Mouse (Mus musculus) cerebellum, postnatal 36 days (tissue): ENCODE data around the gene Smchd1.
A peak's percentile ranks its signal among the peaks of the same experiment; 100 is the strongest.
"Not testable (repeated sequence)": the region's sequence is repeated elsewhere in the genome, so short reads cannot be mapped to it uniquely, and the experiment has no call there.

ENCODE experiments used
- DNase-seq, 2 experiments: peaks; one replicate each; pipeline ENCODE4 v3.0.0; 2021 to 2022; ENCODE audit warnings: mixed read lengths in 2 of 2

Smchd1 gene

GRCm38 (mm10) chr17:71474762-71475704 is at the start of gene Smchd1:
Gene Smchd1, minus strand, starts transcription at chr17:71475343.
- DNase-seq, result peak; percentile 89 to 94

DNA sequence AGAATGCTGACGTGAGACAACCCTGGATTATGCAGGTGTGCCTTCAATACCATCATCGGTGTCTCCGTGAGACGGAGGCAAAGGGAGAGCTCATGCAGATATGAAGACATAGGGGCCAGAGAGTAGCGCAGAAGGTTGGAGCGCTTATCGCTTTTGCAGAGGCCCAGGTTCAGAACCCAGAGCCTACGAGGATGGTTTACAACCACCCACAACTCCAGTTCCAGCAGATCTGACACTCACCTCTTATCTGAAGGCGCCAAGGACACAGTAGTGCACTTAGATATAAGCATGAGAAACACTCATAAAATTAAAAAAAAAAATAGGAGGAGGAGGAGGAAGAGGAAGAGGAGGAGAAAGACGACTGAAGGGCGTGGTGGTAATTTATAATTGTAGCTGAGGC is 35.2 kb upstream of the Smchd1 start:
- no peak for DNase-seq

DNA sequence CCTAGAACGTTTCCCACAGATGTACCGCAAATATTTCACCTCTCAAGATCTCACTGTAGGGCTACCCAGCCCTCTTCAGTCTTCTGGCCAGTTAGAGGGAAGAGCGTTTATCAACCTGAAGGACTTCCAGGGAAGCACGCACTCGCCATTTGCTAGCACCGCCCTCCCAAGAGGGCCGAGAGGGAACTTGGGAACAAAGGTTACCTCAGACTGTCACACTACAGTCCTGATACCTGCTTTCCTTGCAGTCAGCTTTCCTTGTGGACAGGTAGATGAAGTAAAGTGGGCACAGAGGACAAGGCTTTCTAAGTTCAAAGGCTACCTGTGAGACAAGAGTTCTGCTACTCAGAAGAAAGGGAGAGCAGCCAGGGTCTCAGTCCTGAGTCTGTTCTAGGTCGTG is 31.7 kb upstream of the Smchd1 start:
- DNase-seq, result no peak

- no peak for DNase-seq
Measured at GRCm38 (mm10) chr17:71495784-71496183, 20.6 kb upstream of the Smchd1 start.

DNA sequence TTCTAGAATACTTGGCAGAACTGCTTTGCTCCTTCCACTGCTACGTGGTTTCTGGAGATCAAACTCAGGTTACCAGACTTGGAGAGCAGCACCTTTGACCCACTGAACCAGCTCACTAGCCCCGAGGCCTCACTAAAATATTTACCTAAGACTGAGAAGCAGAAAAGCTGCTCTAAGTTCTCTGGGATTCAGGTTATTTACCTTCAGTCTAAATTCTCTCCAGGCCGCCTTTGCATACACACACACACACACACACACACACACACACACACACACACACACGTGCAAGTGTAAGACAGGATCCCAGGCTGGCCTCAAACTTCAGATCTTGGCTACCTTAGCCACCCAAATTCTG is 16.2 kb upstream of the Smchd1 start:
- no peak for DNase-seq

GRCm38 (mm10) chr17:71490666-71491331 is 15.7 kb upstream of the Smchd1 start:
- no peak for DNase-seq

GRCm38 (mm10) chr17:71489703-71490461 is 14.7 kb upstream of the Smchd1 start:
- DNase-seq, result no peak

DNA sequence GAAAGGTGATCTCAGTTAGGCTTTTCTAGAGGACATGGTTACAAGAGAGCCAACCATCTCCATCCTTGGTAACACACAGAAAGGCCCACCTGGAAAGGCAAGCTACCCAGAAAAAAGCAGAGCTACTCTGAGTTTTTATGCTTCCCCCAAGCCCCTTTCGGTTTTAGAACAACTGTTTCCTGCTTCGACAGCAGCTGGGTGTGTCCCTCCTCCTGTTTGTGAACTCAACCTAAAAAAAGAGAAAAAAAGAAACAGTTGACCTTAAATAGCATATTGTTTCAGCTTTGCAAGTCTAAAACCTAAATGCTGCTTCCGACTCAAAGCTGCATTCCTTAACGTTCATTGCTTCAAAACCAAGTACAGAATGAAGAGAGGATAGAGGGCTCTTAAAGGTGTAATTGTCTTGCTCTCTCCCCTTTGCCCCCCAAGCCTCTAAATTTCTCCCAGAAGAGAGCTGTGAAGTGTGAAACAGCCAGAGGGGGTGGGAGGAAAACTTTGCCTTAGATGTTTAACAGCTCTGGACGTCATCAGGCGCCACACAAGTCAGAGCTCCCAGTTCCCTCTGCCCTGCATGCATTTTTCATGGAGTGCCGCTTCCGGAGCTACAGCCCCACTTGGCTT is 11.2 kb upstream of the Smchd1 start:
- no peak for DNase-seq

DNA sequence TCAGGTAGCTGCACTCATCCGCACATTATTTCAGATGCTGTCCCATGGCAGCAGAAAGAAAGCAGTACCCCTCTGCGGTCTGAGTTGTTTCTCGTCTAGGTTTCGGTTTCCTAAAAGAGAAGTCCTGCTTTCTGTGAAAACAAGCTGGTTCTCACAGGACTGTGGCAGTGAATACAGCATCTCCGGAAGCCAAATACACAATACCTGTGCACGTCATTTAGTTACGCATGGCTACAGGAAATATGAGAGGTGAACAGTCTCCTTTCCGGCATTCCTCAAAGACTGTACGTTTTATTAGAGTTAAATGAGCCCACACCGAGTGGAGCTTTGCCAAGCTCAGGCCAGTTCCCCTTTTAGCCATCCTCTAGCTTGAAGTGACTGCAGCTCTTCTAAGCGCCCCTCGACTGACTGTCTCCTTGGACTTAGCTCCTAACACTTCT is 10.7 kb upstream of the Smchd1 start:
- no peak for DNase-seq

DNA sequence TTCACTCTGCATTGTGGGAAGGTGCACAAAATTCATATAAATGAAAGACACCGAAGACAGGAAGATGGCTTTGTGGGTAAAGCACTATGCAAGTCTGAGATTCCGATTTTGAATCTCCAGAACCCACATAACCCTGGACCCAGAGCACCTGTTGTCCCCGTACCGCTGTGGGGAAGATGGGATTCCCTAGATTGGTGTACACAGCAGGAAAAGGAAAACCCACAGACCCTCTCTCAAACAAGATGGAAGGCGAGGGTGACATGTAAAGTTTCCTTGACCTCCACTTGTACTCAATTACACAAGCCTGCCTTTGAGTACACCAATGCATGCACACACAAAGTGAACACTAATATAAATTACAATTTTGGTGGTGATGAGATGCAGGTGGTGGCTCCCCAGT is 9.6 kb upstream of the Smchd1 start:
- DNase-seq, result no peak

DNA sequence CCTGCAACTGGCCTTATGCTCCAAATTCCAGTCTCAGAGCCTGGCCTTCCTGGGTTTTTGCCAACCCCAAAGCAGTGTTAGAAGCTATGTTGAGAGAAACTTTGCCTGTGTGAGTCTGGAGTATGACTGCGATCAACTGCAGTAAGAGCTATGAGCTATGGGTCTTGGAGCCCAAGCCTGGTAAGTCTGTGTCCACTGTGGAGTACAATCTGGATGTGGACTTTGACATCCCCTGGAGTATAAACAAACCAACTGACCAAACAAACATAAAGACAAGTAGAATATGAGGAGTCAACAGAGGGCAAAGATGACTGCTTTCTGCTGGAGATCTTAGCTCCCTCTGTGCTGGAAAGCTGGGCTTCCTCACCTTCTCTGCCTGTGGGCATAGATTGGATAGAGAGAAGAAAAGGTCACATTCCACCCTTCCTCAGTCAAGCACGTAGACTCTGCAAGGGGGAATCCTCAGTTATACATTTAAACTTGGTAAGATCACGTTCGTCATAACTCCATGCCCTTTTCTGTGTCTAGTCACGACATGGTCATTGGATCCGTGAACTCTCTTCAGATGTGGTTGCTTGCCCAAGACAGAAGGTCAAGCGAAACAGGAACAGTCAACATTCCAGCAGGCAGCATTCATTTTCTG is 8.4 kb upstream of the Smchd1 start:
- no peak for DNase-seq

- DNase-seq, result no peak
Measured at GRCm38 (mm10) chr17:71479381-71479901, 4.3 kb upstream of the Smchd1 start.

GRCm38 (mm10) chr17:71477481-71477880 is 2.3 kb upstream of the Smchd1 start:
- DNase-seq, result no peak

DNA sequence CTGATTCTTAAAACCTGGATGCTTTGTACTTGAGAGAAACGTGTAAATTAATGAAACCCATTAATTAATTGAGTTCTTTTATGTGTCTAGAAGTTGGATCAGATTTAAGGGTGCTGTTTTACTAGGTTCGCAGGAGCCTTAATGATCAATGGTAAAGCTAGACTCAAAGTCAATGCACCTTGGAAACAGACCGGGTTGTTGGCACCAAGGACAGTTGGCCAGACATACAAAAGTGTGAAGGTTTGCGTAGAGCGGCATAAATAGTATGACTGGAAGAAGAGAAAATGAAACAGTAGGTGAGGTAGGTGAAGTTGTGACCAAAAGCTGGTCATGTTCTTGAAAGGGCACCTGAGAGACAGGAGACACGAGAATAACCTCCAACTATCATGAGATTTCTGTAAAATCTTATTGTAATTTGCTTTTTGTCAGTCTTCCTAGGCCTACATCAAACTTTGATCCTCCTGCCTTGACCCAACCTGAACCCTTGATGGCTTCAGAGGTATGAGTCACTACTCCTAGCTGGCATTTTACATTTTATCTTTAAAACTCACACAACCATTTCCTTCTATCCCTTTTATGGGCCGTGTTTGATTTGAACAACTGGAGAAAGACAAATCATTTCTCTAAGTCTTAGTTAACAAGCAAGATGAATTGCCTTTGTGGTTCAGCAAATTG is 1.3 kb upstream of the Smchd1 start:
- peak in 1 of 2 experiments; percentile 9 for DNase-seq

- DNase-seq, result peak; percentile 65 to 71
Measured at GRCm38 (mm10) chr17:71475705-71476089, 554 bp upstream of the Smchd1 start.

GRCm38 (mm10) chr17:71474128-71474527 is 1.0 kb downstream of the Smchd1 start:
- no peak for DNase-seq

- no peak for DNase-seq
Measured at GRCm38 (mm10) chr17:71471261-71471660, 3.9 kb downstream of the Smchd1 start.

- no peak for DNase-seq
Measured at GRCm38 (mm10) chr17:71460312-71460711, 14.8 kb downstream of the Smchd1 start.

DNA sequence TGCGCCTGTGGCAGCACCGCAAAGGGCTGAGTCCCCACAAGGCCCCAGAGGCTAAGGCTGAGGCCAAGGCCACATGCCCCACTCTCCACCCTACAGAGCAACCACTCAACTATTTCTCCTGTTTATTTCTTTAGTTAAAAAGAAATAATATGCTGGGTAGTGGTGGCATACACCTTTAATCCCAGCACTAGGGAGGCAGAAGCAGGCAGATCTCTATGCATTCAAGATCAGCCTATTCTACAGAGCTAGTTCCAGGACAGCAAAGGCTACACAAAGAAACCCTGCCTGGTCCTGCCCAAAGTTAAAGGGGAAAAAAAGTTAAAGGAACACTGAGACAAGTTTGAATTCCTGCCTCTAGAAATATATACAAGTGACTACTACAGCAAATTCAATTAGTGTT is 15.3 kb downstream of the Smchd1 start, which contains the start of gene Gm4707:
Gm4707 (minus strand) TSS at position 101 of the 400 bp plus-strand sequence.
- DNase-seq, result no peak

- not testable (repeated sequence) for DNase-seq
Measured at GRCm38 (mm10) chr17:71457361-71457760, 17.8 kb downstream of the Smchd1 start.

DNA sequence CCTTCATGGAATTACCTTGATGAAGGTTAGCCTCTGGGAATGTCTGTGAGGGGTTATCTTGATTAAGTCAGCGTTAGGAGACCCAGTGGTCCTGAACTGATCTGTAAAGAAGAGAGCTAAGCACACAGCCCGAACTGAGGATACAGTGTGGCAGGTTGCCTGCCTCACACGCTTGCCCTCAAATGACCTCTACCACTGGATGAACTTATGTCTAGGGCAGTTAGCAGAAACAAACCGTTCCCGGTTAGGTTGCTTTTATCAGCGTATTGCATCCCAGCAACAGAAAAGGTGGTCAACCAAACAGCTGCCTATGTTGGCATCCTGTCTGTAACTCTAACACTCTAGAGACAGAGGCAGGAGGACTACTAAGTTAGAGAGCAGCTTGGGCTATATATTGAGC is 30.0 kb downstream of the Smchd1 start:
- DNase-seq, result no peak
